In genomic region chr16:46487436-46488097, GRCm38 (mm10) we compare ENCODE assay signal across 8 mouse cellular contexts. TPM values are rescaled to one million over a fixed set of nuclear protein-coding genes. Genes with fewer than 3 reads are reported as not detected.
DNase-seq lines count a peak whose midpoint lies in the region; ATAC-seq lines count a peak whose summit lies in the region.

No protein-coding gene starts in this region.

- H3K4me3 ChIP-seq in limb, embryonic 11.5 days (ENCODE audit: low read depth, low read length), result no peak overlapping the region
- H3K4me3 ChIP-seq in limb, embryonic 10.5 days, result no peak overlapping the region
- H3K4me3 ChIP-seq in forebrain, embryonic 12.5 days (replicated peaks), result no peak overlapping the region

- H3K27me3 ChIP-seq in limb, embryonic 11.5 days (ENCODE audit: control insufficient read depth, insufficient read depth, low read length), result no peaks in the 10 kb centered on the region
- no peaks in the 10 kb centered on the region for H3K27me3 ChIP-seq in limb, embryonic 10.5 days (ENCODE audit: low read depth, poor library complexity, severe bottlenecking)
- no peaks in the 10 kb centered on the region for H3K27me3 ChIP-seq in forebrain, embryonic 12.5 days

- no peak for ATAC-seq in limb, embryonic 11.5 days (ENCODE audit: insufficient number of reproducible peaks, low FRiP score, low TSS enrichment, low read depth)
- peak; percentile 79 for ATAC-seq in forebrain, embryonic 12.5 days (ENCODE audit: low FRiP score)

- no peak overlapping the region for H3K9ac ChIP-seq in limb, embryonic 11.5 days (ENCODE audit: low read length)
- no peak overlapping the region for H3K9ac ChIP-seq in forebrain, embryonic 12.5 days

- H3K4me1 ChIP-seq in limb, embryonic 11.5 days (ENCODE audit: control insufficient read depth, insufficient read depth, low read length), result no peaks in the 10 kb centered on the region
- no peaks in the 10 kb centered on the region for H3K4me1 ChIP-seq in limb, embryonic 10.5 days
- H3K4me1 ChIP-seq in forebrain, embryonic 12.5 days, result peaks cover 5% of the 10 kb centered on the region; the same call in 1 of the 2 replicates

- no peaks in the 10 kb centered on the region for H3K9me3 ChIP-seq in limb, embryonic 11.5 days (ENCODE audit: control insufficient read depth, low read length)
- no peaks in the 10 kb centered on the region for H3K9me3 ChIP-seq in limb, embryonic 10.5 days (replicated peaks)
- H3K9me3 ChIP-seq in forebrain, embryonic 12.5 days, result no peaks in the 10 kb centered on the region

- no peak overlapping the region for H3K27ac ChIP-seq in limb, embryonic 11.5 days (replicated peaks; ENCODE audit: low read depth, low read length)
- H3K27ac ChIP-seq in limb, embryonic 10.5 days, result no peak overlapping the region
- H3K27ac ChIP-seq in forebrain, embryonic 12.5 days, result no peak overlapping the region

- 59% methylated on average over 3 of the region's 3 CpGs for WGBS in limb, embryonic 11.5 days
- whole genome bisulfite sequencing in limb, embryonic 10.5 days, result 69% methylated on average over 3 of the region's 3 CpGs
- WGBS in forebrain, embryonic 12.5 days, result 56% methylated on average over 3 of the region's 3 CpGs

- peak; percentile 47 for DNase-seq in limb, embryonic 11.5 days (ENCODE audit: low spot score)
- no peak for DNase-seq in limb, embryonic 10.5 days (ENCODE audit: low spot score)
- peak; percentile 64 for DNase-seq in adrenal gland, postnatal 14 days
- DNase-seq in induced T-regulatory cell, adult 2 months (ENCODE audit: low read depth), result peak; percentile 36
- peak; percentile 60 to 73 for DNase-seq in left cerebral cortex, postnatal 25 days (ENCODE audit: low spot score in 2 of 2)
- peak; percentile 85 for DNase-seq in retina, postnatal 1 day
- DNase-seq in B cell, adult 2 months, result no peak

- no peak overlapping the region for H3K4me2 ChIP-seq in limb, embryonic 11.5 days (ENCODE audit: low read depth, severe bottlenecking)
- no peak overlapping the region for H3K4me2 ChIP-seq in forebrain, embryonic 12.5 days

- no peaks in the 10 kb centered on the region for H3K36me3 ChIP-seq in limb, embryonic 11.5 days (ENCODE audit: control insufficient read depth, insufficient read depth, low read length)
- H3K36me3 ChIP-seq in limb, embryonic 10.5 days, result peaks cover 4% of the 10 kb centered on the region
- 0 out of 2 replicates have a peak, but pooled peaks cover 2% of the 10 kb centered on the region for H3K36me3 ChIP-seq in forebrain, embryonic 12.5 days (replicated peaks)

- intact Hi-C loops in left cerebral cortex, postnatal 25 days (cut with DNase I), result loop anchor here (10.0 kb wide), 2 partner anchors 363 to 1127 kb away; partner anchors contain the start of gene Cd96

RNA-seq across cellular contexts. Expression of gene Nectin3, which starts 10.8 kb away (rescaled TPM):
- polyA plus RNA-seq in limb, embryonic 11.5 days (2014; fragmentation: Nextera tagmentation; extraction: Ambion mirVana), result 28.5 and 28.8 TPM in 2 replicates
- 23.9 and 25.9 TPM in 2 replicates for polyA plus RNA-seq in limb, embryonic 10.5 days (2016; fragmentation: Nextera tagmentation; extraction: Ambion mirVana)
- total RNA-seq in adrenal gland, postnatal 14 days (2021), result 29.1 and 31.2 TPM in 2 replicates
- polyA plus RNA-seq in forebrain, embryonic 12.5 days (2016; fragmentation: Nextera tagmentation; extraction: Ambion mirVana), result 53.9 and 61.1 TPM in 2 replicates
- total RNA-seq in left cerebral cortex, postnatal 25 days (2021), result 10 to 100 TPM; 60.8 to 66.7 TPM

Comparison
In these comparisons a context has a peak if more than half of its experiments do, and no peak if none do; other contexts are left out.
1. DNase-seq: peak in limb, embryonic 11.5 days (single experiment), adrenal gland, postnatal 14 days (single experiment), induced T-regulatory cell, adult 2 months (single experiment), left cerebral cortex, postnatal 25 days (2 of 2) and retina, postnatal 1 day (single experiment); none in limb, embryonic 10.5 days (single experiment) and B cell, adult 2 months (0 of 2).